Mouse (Mus musculus) adrenal gland, postnatal 14 days (tissue): ENCODE results near the gene Cst13. TPM values are rescaled to one million over a fixed set of nuclear protein-coding genes. Genes with fewer than 3 reads are reported as not detected.
"Not testable (repeated sequence)": the region's sequence is repeated elsewhere in the genome, so short reads cannot be mapped to it uniquely, and the experiment has no call there.

Source experiments
- DNase-seq: peaks from one replicate; pipeline ENCODE4 v3.0.0; 2021; ENCODE audit warnings: mixed read lengths
- long read RNA-seq, 2 experiments: library from polyadenylated mRNA; stranded (forward); transcript quantifications; one replicate each; pipeline ENCODE4 v2.0.0; 2021
- total RNA-seq: library from RNA; stranded (reverse); gene quantifications from 2 replicates; pipeline ENCODE4 v1.2.3, GENCODE M21; 2021

Cst13 gene
- total RNA-seq, result not detected in 2 replicates
- long read RNA-seq, experiment 1, partial matches to known transcripts, result 0 of 1 reads
- long read RNA-seq, experiment 1, other reads (novel, unspliced or antisense), result 1 of 1 reads
- long read RNA-seq, experiment 2, result 0 reads

- no peak for DNase-seq
Observed at GRCm38 (mm10) chr2:148819909-148820308, at the start of gene Cst13. Gene Cst13, plus strand, starts transcription at chr2:148820081.

- DNase-seq, result not testable (repeated sequence)
Observed at GRCm38 (mm10) chr2:148771397-148771796, 48.5 kb upstream of the Cst13 start, which contains the start of gene Cst11. Gene Cst11, minus strand, starts transcription at chr2:148771497.

- no peak for DNase-seq
Observed at GRCm38 (mm10) chr2:148781709-148782108, 38.2 kb upstream of the Cst13 start, which contains the start of gene 8030411F24Rik. Gene 8030411F24Rik, plus strand, starts transcription at chr2:148782009.

GRCm38 (mm10) chr2:148789142-148789541 is 30.7 kb upstream of the Cst13 start, which contains the start of gene Cst12:
Gene Cst12, plus strand, starts transcription at chr2:148789361.
- DNase-seq, result no peak

DNA sequence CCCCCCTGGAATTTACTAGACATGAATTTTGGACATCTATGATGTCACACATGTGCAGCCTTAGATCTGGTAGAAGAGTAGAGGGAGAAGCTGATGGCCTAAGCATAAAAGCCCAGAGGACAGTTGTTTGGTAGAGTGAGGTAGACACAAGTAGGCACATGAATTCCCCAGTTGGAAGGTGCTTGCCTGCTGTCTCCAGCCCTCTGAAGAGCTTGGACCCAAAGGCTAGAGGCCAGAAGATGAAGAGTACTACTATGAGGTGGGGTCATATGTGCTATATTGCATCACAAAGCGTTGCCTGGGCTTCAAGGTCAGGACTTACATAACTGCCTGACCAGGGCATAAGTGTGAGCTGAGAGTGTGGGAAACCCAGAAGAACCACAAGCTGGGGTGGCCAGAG is 21.4 kb upstream of the Cst13 start, which contains the start of gene Cst8:
TSS of gene Cst8 (plus strand) at position 301 of the 400 bp plus-strand sequence.
- no peak for DNase-seq

- DNase-seq, result no peak
Observed at GRCm38 (mm10) chr2:148801491-148801921, 18.4 kb upstream of the Cst13 start.

- DNase-seq, result no peak
Observed at GRCm38 (mm10) chr2:148806696-148807095, 13.2 kb upstream of the Cst13 start.

DNA sequence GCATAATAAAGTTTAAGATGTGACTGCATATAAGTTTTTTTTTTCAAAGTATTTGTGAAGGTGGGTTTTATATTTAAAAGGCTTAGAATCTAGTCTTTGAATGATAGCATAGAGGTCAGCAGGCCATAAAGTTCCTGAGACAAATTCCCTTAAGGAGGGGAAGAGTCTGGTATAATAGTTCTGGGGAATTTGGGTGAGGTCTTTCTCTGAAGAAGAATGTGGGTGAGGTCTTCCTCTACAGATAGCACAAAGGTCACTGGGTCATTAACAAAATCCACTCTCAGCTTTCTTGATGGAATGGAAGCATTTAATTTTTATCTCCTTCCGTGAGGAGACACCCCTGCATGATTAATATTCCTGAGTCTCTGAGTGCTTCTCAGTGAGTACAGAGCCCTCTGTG is 6.1 kb downstream of the Cst13 start:
- DNase-seq, result no peak

GRCm38 (mm10) chr2:148834912-148835311 is 15.0 kb downstream of the Cst13 start, which contains the start of gene Cst9:
Gene Cst9, plus strand, starts transcription at chr2:148835147.
- no peak for DNase-seq

DNA sequence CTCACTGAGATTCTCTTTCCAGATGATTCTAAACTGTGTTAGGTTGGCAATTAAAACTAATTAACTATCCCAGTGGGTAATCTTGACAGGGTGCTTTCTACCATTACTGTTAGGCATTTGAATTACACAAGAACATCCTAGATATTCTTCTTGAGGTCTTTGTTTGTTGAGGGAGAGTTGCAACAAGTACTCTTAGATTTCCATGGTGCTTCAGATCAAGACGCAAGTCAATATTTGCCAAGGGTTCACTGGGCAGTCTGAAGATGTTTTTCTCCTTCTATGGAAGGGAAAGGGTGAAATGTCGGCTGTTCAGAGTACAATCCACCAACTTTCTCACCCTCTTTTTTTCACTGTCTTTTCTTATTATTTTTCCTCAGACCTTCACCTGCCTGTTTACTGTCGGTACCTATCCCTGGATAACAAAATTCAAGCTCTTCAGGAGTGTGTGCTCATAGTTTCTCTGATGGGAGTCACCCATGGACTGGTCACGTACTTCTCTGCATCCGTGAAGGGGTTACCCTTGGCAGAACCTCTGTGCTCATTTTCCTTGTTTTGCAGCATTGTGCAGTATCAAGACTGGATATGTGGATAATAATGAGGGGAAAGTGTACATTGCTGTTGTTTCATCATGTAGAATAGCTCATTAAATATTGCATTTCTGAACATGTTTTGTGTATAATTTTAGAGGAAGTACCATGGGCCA is 18.3 kb downstream of the Cst13 start:
- DNase-seq, result no peak

- no peak for DNase-seq
Observed at GRCm38 (mm10) chr2:148839224-148839623, 19.3 kb downstream of the Cst13 start.

- peak; percentile 81 for DNase-seq
Observed at GRCm38 (mm10) chr2:148851116-148851906, 31.4 kb downstream of the Cst13 start.

DNA sequence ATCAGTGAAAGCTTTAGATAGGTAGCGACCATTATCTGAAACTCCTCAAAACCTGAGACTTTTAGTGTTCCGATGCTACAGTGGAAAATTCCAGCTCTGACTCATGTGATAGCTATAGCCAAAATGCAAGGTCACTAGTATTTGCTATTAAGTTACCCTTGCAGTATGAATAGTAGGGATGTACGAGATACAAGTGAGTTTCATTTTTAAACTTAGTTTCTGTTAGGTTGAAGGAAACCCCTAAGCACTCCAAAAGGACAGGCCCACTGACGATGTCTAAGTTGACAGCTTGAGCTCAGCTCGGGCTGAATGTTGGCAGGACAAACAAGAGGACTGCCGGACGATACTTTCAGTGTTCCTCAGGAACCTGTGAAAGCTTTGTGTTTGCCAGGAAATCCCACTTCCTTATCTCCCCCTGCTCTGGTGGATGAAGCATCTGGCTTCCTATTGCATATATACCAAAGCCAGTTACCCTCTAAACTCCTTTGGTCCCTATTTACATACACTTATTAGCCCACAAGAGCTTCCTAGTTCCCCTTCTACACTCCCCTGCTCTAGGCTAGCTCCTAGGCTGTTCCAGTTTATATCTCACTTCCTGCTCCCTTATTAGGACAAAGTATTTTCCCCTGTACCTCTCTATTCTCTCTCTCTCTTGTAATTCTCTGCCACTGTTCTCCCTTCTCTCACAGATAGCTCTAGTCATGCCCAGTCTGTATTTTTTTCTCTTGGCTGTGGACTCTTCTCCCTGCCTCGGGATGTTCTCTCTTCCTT is 36.9 kb downstream of the Cst13 start:
- peak; percentile 14 for DNase-seq

DNA sequence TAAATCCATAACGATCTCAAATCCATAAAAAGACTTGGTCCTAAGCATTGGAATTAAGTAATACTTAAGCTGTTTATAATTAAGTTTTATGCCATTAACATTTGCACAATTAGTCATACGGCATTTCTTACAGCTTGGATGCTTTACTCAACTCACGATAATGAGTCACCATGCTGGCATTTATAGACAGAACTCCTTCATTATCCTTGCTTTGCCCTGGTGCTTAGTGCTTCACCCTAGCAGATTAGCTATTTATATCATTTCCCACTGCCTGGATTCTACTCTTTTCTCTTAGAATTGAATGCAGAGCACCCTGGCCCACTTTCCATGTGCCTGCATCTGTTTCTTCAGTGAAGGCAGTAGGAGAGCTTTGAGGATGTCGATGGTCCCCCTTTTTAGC is 37.6 kb downstream of the Cst13 start:
- DNase-seq, result no peak

GRCm38 (mm10) chr2:148860993-148861392 is 41.1 kb downstream of the Cst13 start:
- no peak for DNase-seq

DNA sequence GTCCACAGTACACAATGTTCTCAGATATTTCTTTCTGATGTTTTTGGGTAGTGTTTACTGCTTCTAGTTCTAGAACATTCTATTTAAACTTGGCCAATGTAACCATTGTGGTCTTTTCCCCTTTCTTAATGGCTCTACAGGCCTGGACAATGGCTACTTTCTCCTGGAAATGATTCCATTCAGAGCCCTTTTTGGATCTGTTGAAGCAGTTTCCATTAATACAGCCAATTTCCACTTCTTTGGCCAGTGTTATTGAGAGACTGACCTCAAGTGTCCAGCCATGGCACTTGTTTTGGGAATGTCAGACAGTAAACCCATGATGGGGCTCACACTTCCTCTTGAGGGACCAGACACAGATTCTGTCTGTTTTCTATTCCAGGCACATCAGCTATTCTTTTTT is 41.8 kb downstream of the Cst13 start:
- no peak for DNase-seq

- no peak for DNase-seq
Observed at GRCm38 (mm10) chr2:148864966-148865365, 45.1 kb downstream of the Cst13 start, which contains the start of gene 9230104L09Rik. Gene 9230104L09Rik, minus strand, starts transcription at chr2:148865038.

DNA sequence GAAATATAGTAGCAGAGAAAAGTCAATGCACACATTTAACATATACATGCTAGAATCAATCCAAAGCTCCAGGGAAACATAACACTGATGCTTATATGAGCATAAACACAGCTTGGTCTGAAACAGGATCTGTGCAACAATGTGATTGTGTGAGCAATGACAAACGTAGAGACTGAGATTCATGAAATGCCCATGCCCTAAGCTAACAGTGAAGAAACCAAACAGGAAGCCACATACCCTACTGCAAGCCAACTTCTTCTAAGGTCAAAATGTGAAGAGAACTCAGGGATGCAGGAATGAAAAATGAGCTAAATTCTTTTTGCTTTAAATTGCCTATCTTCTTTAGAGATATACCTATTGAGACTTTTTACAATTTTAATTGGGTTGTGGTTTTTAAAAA is 49.1 kb downstream of the Cst13 start:
- no peak for DNase-seq

GRCm38 (mm10) chr2:148870526-148870925 is 50.6 kb downstream of the Cst13 start:
- no peak for DNase-seq

- DNase-seq, result no peak
Observed at GRCm38 (mm10) chr2:148872860-148873259, 53.0 kb downstream of the Cst13 start.

- DNase-seq, result no peak
Observed at GRCm38 (mm10) chr2:148874224-148874616, 54.3 kb downstream of the Cst13 start.
